ENCODE assay signal across 8 mouse cellular contexts in genomic region chr7:128860141-128860540, GRCm38 (mm10).
DNase-seq lines count a peak whose midpoint lies in the region; ATAC-seq and TF ChIP-seq lines count a peak whose summit lies in the region.

No protein-coding gene starts in this region.

- peak; percentile 68 for TF ChIP-seq CTCF in bone marrow macrophage, adult 2 months (IDR thresholded peaks at IDR 0.05; ENCODE audit: low read depth, low read length)

- no peaks in the 10 kb centered on the region for H3K36me3 ChIP-seq in heart, embryonic 12.5 days
- no peaks in the 10 kb centered on the region for H3K36me3 ChIP-seq in hindbrain, embryonic 14.5 days (replicated peaks; ENCODE audit: control insufficient read depth, insufficient read depth)
- H3K36me3 ChIP-seq in midbrain, embryonic 11.5 days (ENCODE audit: control insufficient read depth, insufficient read depth, low read length) = no peaks in the 10 kb centered on the region

- no peak for TF ChIP-seq POLR2A in bone marrow macrophage, adult 2 months (IDR thresholded peaks at IDR 0.05; ENCODE audit: borderline replicate concordance, low read depth, low read length)

- H3K27ac ChIP-seq in heart, embryonic 12.5 days (ENCODE audit: poor library complexity, severe bottlenecking) = no peak overlapping the region
- H3K27ac ChIP-seq in bone marrow macrophage, adult 2 months (ENCODE audit: insufficient read depth, low read depth, low read length) = no peak overlapping the region
- H3K27ac ChIP-seq in hindbrain, embryonic 14.5 days = no peak overlapping the region
- H3K27ac ChIP-seq in midbrain, embryonic 11.5 days (ENCODE audit: low read depth, low read length) = no peak overlapping the region

- no peak overlapping the region for H3K4me3 ChIP-seq in heart, embryonic 12.5 days
- H3K4me3 ChIP-seq in bone marrow macrophage, adult 2 months (ENCODE audit: insufficient read depth, low read length) = no peak overlapping the region
- H3K4me3 ChIP-seq in hindbrain, embryonic 14.5 days (replicated peaks; ENCODE audit: low read length) = no peak overlapping the region
- H3K4me3 ChIP-seq in midbrain, embryonic 11.5 days (ENCODE audit: low read depth, low read length) = no peak overlapping the region

- WGBS in heart, embryonic 12.5 days = 8% methylated on average over 3 of the region's 3 CpGs
- 6% methylated on average over 3 of the region's 3 CpGs for WGBS in hindbrain, embryonic 14.5 days
- 5% methylated on average over 3 of the region's 3 CpGs for WGBS in midbrain, embryonic 11.5 days

- H3K4me1 ChIP-seq in heart, embryonic 12.5 days (replicated peaks) = no peaks in the 10 kb centered on the region
- H3K4me1 ChIP-seq in bone marrow macrophage, adult 2 months (ENCODE audit: control insufficient read depth, insufficient read depth, low read length) = no peaks in the 10 kb centered on the region
- no peaks in the 10 kb centered on the region for H3K4me1 ChIP-seq in hindbrain, embryonic 14.5 days (replicated peaks; ENCODE audit: control insufficient read depth, insufficient read depth, low read length)
- no peaks in the 10 kb centered on the region for H3K4me1 ChIP-seq in midbrain, embryonic 11.5 days (ENCODE audit: control insufficient read depth, insufficient read depth, low read length)

- no peak; the same call in 1 of the 2 replicates for ATAC-seq in heart, embryonic 12.5 days (ENCODE audit: insufficient number of reproducible peaks, low FRiP score)
- 0 out of 2 replicates have a peak, but pooled peaks have one; percentile 65 for ATAC-seq in erythroid progenitor cell, adult 5-6 weeks (replicated peaks; ENCODE audit: low FRiP score, poor library complexity, severe bottlenecking)
- ATAC-seq in hindbrain, embryonic 14.5 days (ENCODE audit: low FRiP score) = no peak
- ATAC-seq in midbrain, embryonic 11.5 days (ENCODE audit: low FRiP score) = no peak

- no peaks in the 10 kb centered on the region for H3K9me3 ChIP-seq in heart, embryonic 12.5 days (replicated peaks)
- H3K9me3 ChIP-seq in hindbrain, embryonic 14.5 days (ENCODE audit: control insufficient read depth, low read length) = 0 out of 2 replicates have a peak, but pooled peaks cover 5% of the 10 kb centered on the region
- H3K9me3 ChIP-seq in midbrain, embryonic 11.5 days (ENCODE audit: control insufficient read depth, low read length) = no peaks in the 10 kb centered on the region

- no peaks in the 10 kb centered on the region for H3K27me3 ChIP-seq in heart, embryonic 12.5 days (replicated peaks)
- H3K27me3 ChIP-seq in hindbrain, embryonic 14.5 days (ENCODE audit: control insufficient read depth, insufficient read depth, low read length) = no peaks in the 10 kb centered on the region
- H3K27me3 ChIP-seq in midbrain, embryonic 11.5 days (ENCODE audit: control insufficient read depth, insufficient read depth, low read length) = no peaks in the 10 kb centered on the region

- H3K9ac ChIP-seq in heart, embryonic 12.5 days = no peak overlapping the region
- H3K9ac ChIP-seq in hindbrain, embryonic 14.5 days = no peak overlapping the region
- no peak overlapping the region for H3K9ac ChIP-seq in midbrain, embryonic 11.5 days (ENCODE audit: low read length)

- DNase-seq in heart, adult 11 months = peak; percentile 87
- DNase-seq in hindbrain, embryonic 14.5 days (ENCODE audit: low spot score) = peak; percentile 89
- DNase-seq in left cerebral cortex, adult 8-10 months (ENCODE audit: low spot score in 2 of 2) = peak; percentile 10 to 45
- peak; percentile 96 for DNase-seq in midbrain, embryonic 11.5 days (ENCODE audit: low spot score, missing footprints)
- DNase-seq in telencephalon, adult 2 months (ENCODE audit: low read depth, low spot score) = peak; percentile 27

- H3K4me2 ChIP-seq in heart, embryonic 12.5 days = no peak overlapping the region
- H3K4me2 ChIP-seq in hindbrain, embryonic 14.5 days (replicated peaks) = no peak overlapping the region
- H3K4me2 ChIP-seq in midbrain, embryonic 11.5 days = no peak overlapping the region

Comparison
In these comparisons a context has a peak if more than half of its experiments do, and no peak if none do; other contexts are left out.
1. DNase-seq: peak in every context shown above with its lines; median percentile 96 in midbrain, embryonic 11.5 days; 89 in hindbrain, embryonic 14.5 days; 87 in heart, adult 11 months; 28 in left cerebral cortex, adult 8-10 months; 27 in telencephalon, adult 2 months.